Mouse (Mus musculus) kidney, postnatal 0 days (tissue): ENCODE data around the gene Gigyf2. TPM values are rescaled to one million over a fixed set of nuclear protein-coding genes. Genes with fewer than 3 reads are reported as not detected.
A peak's percentile ranks its signal among the peaks of the same experiment; 100 is the strongest.
"Not testable (repeated sequence)": the region's sequence is repeated elsewhere in the genome, so short reads cannot be mapped to it uniquely, and the experiment has no call there.

Experiments used
- ATAC-seq: fragments of 200-750 bp; cut with Nextera tagmentation; replicated peaks from 2 replicates; pipeline ENCODE4 v1.8.0; 2017; ENCODE audit warnings: low read depth, moderate number of reproducible peaks, moderate TSS enrichment, moderate library complexity; ENCODE audit not compliant: low FRiP score
- DNase-seq: peaks from one replicate; pipeline ENCODE4 v3.0.0-alpha.2; 2016; ENCODE audit warnings: low spot score
- H3K27ac ChIP-seq: fragments of 300-500 bp; sonication (generic); 2 replicates; pipeline ENCODE4 v1.5.1; 2014; ENCODE audit warnings: mild to moderate bottlenecking
- H3K27me3 ChIP-seq: fragments of 300-500 bp; sonication (generic); 2 replicates; pipeline ENCODE4 v1.6.1; 2014; ENCODE audit warnings: low read length, mixed read lengths; ENCODE audit not compliant: insufficient read depth
- H3K36me3 ChIP-seq: fragments of 300-500 bp; sonication (generic); 2 replicates; pipeline ENCODE4 v1.6.1; 2014; ENCODE audit warnings: low read length, mixed read lengths; ENCODE audit not compliant: insufficient read depth
- H3K4me1 ChIP-seq: fragments of 300-500 bp; sonication (generic); replicated peaks from 2 replicates; pipeline ENCODE4 v1.6.1; 2014; ENCODE audit warnings: antibody characterized with exemption, low read length, mixed read lengths; ENCODE audit not compliant: insufficient read depth
- H3K4me2 ChIP-seq: fragments of 300-500 bp; sonication (generic); 2 replicates; pipeline ENCODE4 v1.6.1; 2014; ENCODE audit warnings: mild to moderate bottlenecking, low read length, moderate library complexity, mixed read lengths
- H3K4me3 ChIP-seq: fragments of 300-500 bp; sonication (generic); replicated peaks from 2 replicates; pipeline ENCODE4 v1.5.1; 2014; ENCODE audit warnings: low read depth, low read length
- H3K9ac ChIP-seq: fragments of 300-500 bp; sonication (generic); 2 replicates; pipeline ENCODE4 v1.6.1; 2014; ENCODE audit warnings: low read depth, low read length
- H3K9me3 ChIP-seq: fragments of 300-500 bp; sonication (generic); replicated peaks from 2 replicates; pipeline ENCODE4 v1.6.1; 2016; ENCODE audit warnings: low read length, inconsistent platforms, mixed read lengths
- CTCF ChIP-seq: IDR thresholded peaks from 2 replicates; pipeline ENCODE4 v1.5.1; 2016; ENCODE audit warnings: antibody characterized with exemption, low read depth, mild to moderate bottlenecking, moderate library complexity
- WGBS: fragments of 180-500 bp; shearing (Covaris S2); extraction: QIAGEN DNeasy Blood & Tissue Kit; methylation state at CpG from one replicate; pipeline ENCODE4 v1.1.7; 2014; 5-methylcytosine and 5-hydroxymethylcytosine counted together
- polyA plus RNA-seq: library from polyadenylated mRNA; unstranded; fragments of >200 nt; fragmentation: Nextera tagmentation; extraction: Ambion mirVana; gene quantifications from 2 replicates; pipeline ENCODE4 v1.2.1, GENCODE M21; 2015

Gene Gigyf2
- polyA plus RNA-seq, 1 experiment from 2014 or later: 44.1 TPM

- no peak for TF ChIP-seq CTCF
- H3K27ac ChIP-seq: no peak overlapping the region
- no peak overlapping the region for H3K9ac ChIP-seq
- DNase-seq (peak; percentile 13), ATAC-seq (no peak; the same call in 1 of the 2 replicates)
- H3K4me1 ChIP-seq: no peaks in the 10 kb centered on the region
- H3K9me3 ChIP-seq: no peaks in the 10 kb centered on the region
- H3K36me3 ChIP-seq: peaks cover 37% of the 10 kb centered on the region
- H3K4me3 ChIP-seq: no peak overlapping the region
- 78% methylated on average over 4 of the region's 4 CpGs for WGBS
- H3K27me3 ChIP-seq: no peaks in the 10 kb centered on the region
- no peak overlapping the region for H3K4me2 ChIP-seq
These were observed 122.6 kb downstream of the Gigyf2 start for GRCm38 (mm10) chr1:87449432-87449831.

- no peak overlapping the region for H3K27ac ChIP-seq
- no peak overlapping the region for H3K4me2 ChIP-seq
- H3K36me3 ChIP-seq: no peaks in the 10 kb centered on the region
- no peaks in the 10 kb centered on the region for H3K4me1 ChIP-seq
- no peak for ATAC-seq
- DNase-seq: no peak
- H3K4me3 ChIP-seq: no peak overlapping the region
- TF ChIP-seq CTCF: no peak
- WGBS: 100% methylated on average over 1 of the region's 1 CpGs
- no peaks in the 10 kb centered on the region for H3K9me3 ChIP-seq
- H3K9ac ChIP-seq: no peak overlapping the region
- H3K27me3 ChIP-seq: no peaks in the 10 kb centered on the region
These were observed 129.6 kb downstream of the Gigyf2 start for GRCm38 (mm10) chr1:87456425-87456824.

GRCm38 (mm10) chr1:87458045-87458444 lies 131.2 kb downstream of the Gigyf2 start:
- Histone ChIP-seq H3K27me3 (no peaks in the 10 kb centered on the region), H3K9ac (no peak overlapping the region), H3K4me2 (no peak overlapping the region), H3K36me3 (no peaks in the 10 kb centered on the region), H3K4me3 (no peak overlapping the region), H3K27ac (no peak overlapping the region), H3K4me1 (no peaks in the 10 kb centered on the region), H3K9me3 (no peaks in the 10 kb centered on the region)
- DNase-seq (no peak), ATAC-seq (no peak)
- WGBS: 89% methylated on average over 4 of the region's 4 CpGs
- TF ChIP-seq CTCF: no peak

- DNase-seq, H3K27me3 ChIP-seq, H3K4me1 ChIP-seq, H3K9me3 ChIP-seq, H3K36me3 ChIP-seq, H3K9ac ChIP-seq, ATAC-seq, H3K4me3 ChIP-seq, H3K27ac ChIP-seq, H3K4me2 ChIP-seq: not testable (repeated sequence)
- WGBS: 77% methylated on average over 5 of the region's 7 CpGs
These were observed 133.1 kb downstream of the Gigyf2 start for GRCm38 (mm10) chr1:87459856-87460255.

- Histone ChIP-seq H3K36me3 (no peaks in the 10 kb centered on the region), H3K9me3 (no peaks in the 10 kb centered on the region), H3K4me1 (no peaks in the 10 kb centered on the region), H3K9ac (no peak overlapping the region), H3K27me3 (no peaks in the 10 kb centered on the region), H3K4me2 (peak overlapping the region; percentile 19), H3K4me3 (no peak overlapping the region), H3K27ac (no peak overlapping the region)
- no peak for ATAC-seq
- TF ChIP-seq CTCF: no peak
- 49% methylated on average over 9 of the region's 9 CpGs for WGBS
- DNase-seq: no peak
These were observed 140.7 kb downstream of the Gigyf2 start for GRCm38 (mm10) chr1:87467469-87467868.

- Histone ChIP-seq H3K36me3 (no peaks in the 10 kb centered on the region), H3K4me1 (no peaks in the 10 kb centered on the region), H3K27me3 (no peaks in the 10 kb centered on the region), H3K4me2 (no peak overlapping the region), H3K9me3 (no peaks in the 10 kb centered on the region), H3K9ac (no peak overlapping the region), H3K4me3 (no peak overlapping the region), H3K27ac (no peak overlapping the region)
- peak; percentile 57 for TF ChIP-seq CTCF
- ATAC-seq (no peak), DNase-seq (peak; percentile 29)
- WGBS: 70% methylated on average over 6 of the region's 6 CpGs
These were observed 141.5 kb downstream of the Gigyf2 start for GRCm38 (mm10) chr1:87468321-87468720.

GRCm38 (mm10) chr1:87469971-87470370 lies 143.2 kb downstream of the Gigyf2 start, which contains the start of gene Snorc:
Gene Snorc, plus strand, starts transcription at chr1:87470271.
- WGBS: 47% methylated on average over 10 of the region's 10 CpGs

More at GRCm38 (mm10) chr1:87469971-87470370, 143.2 kb downstream of the Gigyf2 start, which contains the start of gene Snorc:
- DNase-seq, H3K27me3 ChIP-seq, H3K4me2 ChIP-seq, H3K9me3 ChIP-seq, H3K4me1 ChIP-seq, H3K27ac ChIP-seq, H3K36me3 ChIP-seq, H3K4me3 ChIP-seq, H3K9ac ChIP-seq, ATAC-seq: not testable (repeated sequence)
